Comparison of ENCODE assay signal across 30 mouse cellular contexts in genomic region chr11:68474600-68474999, GRCm38 (mm10). TPM values are rescaled to one million over a fixed set of nuclear protein-coding genes. Genes with fewer than 3 reads are reported as not detected.
DNase-seq lines count a peak whose midpoint lies in the region; ATAC-seq lines count a peak whose summit lies in the region.
"Had no signal": no experiment of that assay in that cellular context is flagged by ENCODE, and none has a peak within 500 bp of the region (broad histone marks: within the 10 kb centered on the region; RNA-seq: fewer than 3 reads in every experiment).

No protein-coding gene starts in this region.

- 86% methylated on average over 6 of the region's 6 CpGs for WGBS in midbrain, embryonic 11.5 days

- H3K4me3 ChIP-seq in midbrain, embryonic 11.5 days (ENCODE audit: low read depth, low read length): no peak overlapping the region
- H3K4me3 ChIP-seq: embryonic facial prominence, embryonic 13.5 days; forebrain, embryonic 10.5 days; forebrain, embryonic 15.5 days; gastrocnemius, adult 2 months; heart, embryonic 15.5 days; hindbrain, embryonic 13.5 days; kidney, embryonic 15.5 days; limb, embryonic 12.5 days; midbrain, embryonic 10.5 days had no signal

- DNase-seq in heart, adult 11 months: peak; percentile 96
- DNase-seq in heart, postnatal 25 days (ENCODE audit: low spot score): no peak
- DNase-seq in layer of hippocampus, adult 11-12 months (ENCODE audit: low spot score): peak; percentile 42
- DNase-seq in layer of hippocampus, postnatal 36 days: no peak
- DNase-seq in right cerebral cortex, postnatal 10 days (ENCODE audit: low spot score in 2 of 2): peak; percentile 35 to 54
- no peak for DNase-seq in right cerebral cortex, postnatal 14 days
- no peak for DNase-seq in midbrain, embryonic 11.5 days (ENCODE audit: low spot score, missing footprints)
- no peak for DNase-seq in frontal cortex, adult 2 months (ENCODE audit: extremely low spot score in 1 of 2, low spot score in 1 of 2)
- DNase-seq: adrenal gland, adult 2 months; adrenal gland, postnatal 36 days; cerebellum, adult 11 months; cerebellum, adult 9-10 months; gastrocnemius, adult 2 months; gastrocnemius, postnatal 36 days; heart, postnatal 4 days; right cerebral cortex, adult 18-20 months had no signal

- ATAC-seq in midbrain, embryonic 11.5 days (ENCODE audit: low FRiP score): no peak
- ATAC-seq: activated CD4-positive, CD25-positive, alpha-beta regulatory T cell, adult 4 months; forebrain, embryonic 15.5 days; intestine, embryonic 16.5 days; midbrain, embryonic 16.5 days had no signal

- no peaks in the 10 kb centered on the region for H3K4me1 ChIP-seq in midbrain, embryonic 11.5 days (ENCODE audit: control insufficient read depth, insufficient read depth, low read length)
- H3K4me1 ChIP-seq: forebrain, embryonic 10.5 days; forebrain, embryonic 15.5 days; hindbrain, embryonic 13.5 days; kidney, embryonic 15.5 days; limb, embryonic 12.5 days; midbrain, embryonic 10.5 days had no signal

- H3K36me3 ChIP-seq in midbrain, embryonic 11.5 days (ENCODE audit: control insufficient read depth, insufficient read depth, low read length): no peaks in the 10 kb centered on the region
- H3K36me3 ChIP-seq: embryonic facial prominence, embryonic 13.5 days; forebrain, embryonic 10.5 days; forebrain, embryonic 15.5 days; heart, embryonic 15.5 days; hindbrain, embryonic 13.5 days; kidney, embryonic 15.5 days; limb, embryonic 12.5 days; midbrain, embryonic 10.5 days had no signal

- no peak overlapping the region for H3K4me2 ChIP-seq in midbrain, embryonic 11.5 days
- H3K4me2 ChIP-seq: embryonic facial prominence, embryonic 13.5 days; forebrain, embryonic 15.5 days; heart, embryonic 15.5 days; hindbrain, embryonic 13.5 days; kidney, embryonic 15.5 days; limb, embryonic 12.5 days; liver, embryonic 11.5 days had no signal

- no peak overlapping the region for H3K9ac ChIP-seq in midbrain, embryonic 11.5 days (ENCODE audit: low read length)
- H3K9ac ChIP-seq: embryonic facial prominence, embryonic 13.5 days; forebrain, embryonic 15.5 days; heart, embryonic 15.5 days; hindbrain, embryonic 13.5 days; kidney, embryonic 15.5 days; limb, embryonic 12.5 days had no signal

- intact Hi-C loops in heart, postnatal 25 days (cut with DNase I): no loop called here

- H3K9me3 ChIP-seq in midbrain, embryonic 11.5 days (ENCODE audit: control insufficient read depth, low read length): no peaks in the 10 kb centered on the region
- H3K9me3 ChIP-seq: embryonic facial prominence, embryonic 13.5 days; forebrain, embryonic 10.5 days; forebrain, embryonic 15.5 days; heart, embryonic 15.5 days; hindbrain, embryonic 13.5 days; kidney, embryonic 15.5 days; limb, embryonic 12.5 days; midbrain, embryonic 10.5 days had no signal

- H3K27ac ChIP-seq in midbrain, embryonic 11.5 days (ENCODE audit: low read depth, low read length): no peak overlapping the region
- H3K27ac ChIP-seq: embryonic facial prominence, embryonic 13.5 days; forebrain, embryonic 10.5 days; forebrain, embryonic 15.5 days; gastrocnemius, adult 2 months; heart, embryonic 15.5 days; hindbrain, embryonic 13.5 days; kidney, embryonic 15.5 days; limb, embryonic 12.5 days; midbrain, embryonic 10.5 days had no signal

- H3K27me3 ChIP-seq in midbrain, embryonic 11.5 days (ENCODE audit: control insufficient read depth, insufficient read depth, low read length): no peaks in the 10 kb centered on the region
- H3K27me3 ChIP-seq: CH12.LX; forebrain, embryonic 15.5 days; hindbrain, embryonic 13.5 days; kidney, embryonic 15.5 days; limb, embryonic 12.5 days had no signal

RNA-seq across cellular contexts. Expression of gene Pik3r6, which starts 28.2 kb away (rescaled TPM):
- 1 to 10 TPM; 4.9 to 5.6 TPM for total RNA-seq in heart, postnatal 25 days (2021)
- 1 to 10 TPM; 1.5 to 2.5 TPM for total RNA-seq in layer of hippocampus, postnatal 36 days (2021)
- 0.98 and 1.3 TPM in 2 replicates for polyA plus RNA-seq in midbrain, embryonic 11.5 days (2014; fragmentation: Nextera tagmentation; extraction: Ambion mirVana)
- 2.8 and 2.9 TPM in 2 replicates for polyA plus RNA-seq in frontal cortex, adult 2 months (2012; rRNA removed)
- polyA plus RNA-seq: activated CD4-positive, CD25-positive, alpha-beta regulatory T cell, adult 4 months; C2C12 had no signal

RNA-seq across cellular contexts. Expression of gene Pik3r5, which starts 42.7 kb away (rescaled TPM):
- 1 to 10 TPM in 1 of 2 experiments, under 1 TPM in 1; 0.70 to 1.1 TPM for total RNA-seq in heart, postnatal 25 days (2021)
- 1 to 10 TPM; 1.2 to 2.8 TPM for total RNA-seq in layer of hippocampus, postnatal 36 days (2021)
- 0.43 and 0.92 TPM in 2 replicates for polyA plus RNA-seq in midbrain, embryonic 11.5 days (2014; fragmentation: Nextera tagmentation; extraction: Ambion mirVana)
- polyA plus RNA-seq in frontal cortex, adult 2 months (2012; rRNA removed): 1.5 and 2.0 TPM in 2 replicates

Comparison
In these comparisons a context has a peak if more than half of its experiments do, and no peak if none do; other contexts are left out.
1. DNase-seq: peak in heart, adult 11 months (single experiment), layer of hippocampus, adult 11-12 months (single experiment) and right cerebral cortex, postnatal 10 days (2 of 2); none in heart, postnatal 25 days (single experiment), layer of hippocampus, postnatal 36 days (0 of 2), right cerebral cortex, postnatal 14 days (single experiment), midbrain, embryonic 11.5 days (single experiment) and frontal cortex, adult 2 months (0 of 2).